Mouse (Mus musculus) right cerebral cortex, postnatal 36 days (tissue): Measurements from ENCODE around the gene Pvr.
"Not testable (repeated sequence)": the region's sequence is repeated elsewhere in the genome, so short reads cannot be mapped to it uniquely, and the experiment has no call there.

Experiments
- DNase-seq, 2 experiments: peaks; one replicate each; pipeline ENCODE4 v3.0.0; 2022; ENCODE audit warnings: low spot score in 2 of 2, mixed read lengths in 1 of 2

The Pvr gene

DNA sequence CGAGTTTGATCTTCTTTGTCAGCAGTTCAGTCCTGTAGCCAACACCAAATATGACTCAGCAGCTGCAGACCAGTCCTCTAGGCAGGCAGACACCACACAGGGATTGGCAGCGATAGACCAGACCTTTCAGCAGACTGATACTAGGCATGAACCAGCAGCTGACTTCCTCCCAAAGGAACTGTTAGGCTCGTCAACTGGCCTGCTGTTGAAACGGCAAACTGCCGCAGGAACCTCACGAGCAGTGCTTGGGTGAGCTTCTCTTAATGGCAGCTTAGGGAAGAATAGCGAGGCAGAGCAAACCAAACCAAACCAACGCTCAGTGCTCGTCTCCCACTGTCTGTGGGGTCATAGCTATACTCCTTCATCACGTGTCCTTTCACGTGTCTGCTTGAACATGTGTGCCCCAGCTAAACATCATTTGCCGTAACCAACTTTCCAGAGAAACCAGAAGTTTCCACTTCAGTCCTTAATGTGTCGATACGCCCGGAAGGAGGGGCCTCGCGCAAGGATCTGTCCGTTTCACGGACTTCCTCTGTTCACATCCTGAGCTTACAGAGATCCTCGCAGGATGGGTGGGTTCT is 14.3 kb upstream of the Pvr start:
- no peak for DNase-seq

DNA sequence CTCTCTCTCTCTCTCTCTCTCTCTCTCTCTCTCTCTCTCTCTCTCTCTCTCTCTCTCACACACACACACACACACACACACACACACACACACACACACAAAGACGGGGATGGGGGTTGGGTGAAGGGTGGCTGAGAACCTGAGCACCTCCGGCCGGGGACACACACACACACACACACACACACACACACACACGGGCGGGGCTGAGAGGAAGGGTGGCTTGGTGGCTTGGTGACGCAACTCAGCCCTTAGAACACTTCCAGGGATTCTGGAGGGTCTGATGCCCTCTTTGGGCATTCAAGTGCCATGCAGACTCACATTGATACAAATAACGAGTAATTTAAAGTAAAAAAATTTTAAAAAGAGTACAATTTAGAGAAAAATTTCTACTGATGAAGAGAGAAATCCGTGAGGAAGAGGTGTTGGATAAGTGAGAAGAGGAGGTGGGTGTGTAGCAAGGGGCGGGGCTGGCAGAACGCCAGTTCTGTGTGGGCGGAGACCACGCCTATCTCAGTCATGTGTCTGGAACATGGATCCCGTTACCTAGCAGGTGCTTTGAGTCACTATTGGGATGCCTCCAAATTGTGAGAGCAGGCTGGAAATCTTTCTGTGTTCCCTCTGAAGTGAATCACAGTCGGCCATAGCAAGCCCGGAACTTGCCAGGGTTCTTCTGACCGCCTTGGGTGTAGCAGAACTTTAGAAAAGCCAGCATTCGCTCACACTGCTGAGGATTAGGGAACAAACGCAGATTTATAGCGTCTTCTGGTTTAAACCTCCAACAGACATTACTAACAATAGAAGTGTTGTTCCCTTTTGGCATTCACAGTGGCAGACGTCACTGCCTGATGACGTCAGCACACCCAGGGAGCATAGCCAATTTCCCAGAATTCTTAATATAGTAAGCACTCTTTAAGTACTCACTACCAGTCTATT is 12.2 kb upstream of the Pvr start:
- DNase-seq, result peak; percentile 82 to 85

DNA sequence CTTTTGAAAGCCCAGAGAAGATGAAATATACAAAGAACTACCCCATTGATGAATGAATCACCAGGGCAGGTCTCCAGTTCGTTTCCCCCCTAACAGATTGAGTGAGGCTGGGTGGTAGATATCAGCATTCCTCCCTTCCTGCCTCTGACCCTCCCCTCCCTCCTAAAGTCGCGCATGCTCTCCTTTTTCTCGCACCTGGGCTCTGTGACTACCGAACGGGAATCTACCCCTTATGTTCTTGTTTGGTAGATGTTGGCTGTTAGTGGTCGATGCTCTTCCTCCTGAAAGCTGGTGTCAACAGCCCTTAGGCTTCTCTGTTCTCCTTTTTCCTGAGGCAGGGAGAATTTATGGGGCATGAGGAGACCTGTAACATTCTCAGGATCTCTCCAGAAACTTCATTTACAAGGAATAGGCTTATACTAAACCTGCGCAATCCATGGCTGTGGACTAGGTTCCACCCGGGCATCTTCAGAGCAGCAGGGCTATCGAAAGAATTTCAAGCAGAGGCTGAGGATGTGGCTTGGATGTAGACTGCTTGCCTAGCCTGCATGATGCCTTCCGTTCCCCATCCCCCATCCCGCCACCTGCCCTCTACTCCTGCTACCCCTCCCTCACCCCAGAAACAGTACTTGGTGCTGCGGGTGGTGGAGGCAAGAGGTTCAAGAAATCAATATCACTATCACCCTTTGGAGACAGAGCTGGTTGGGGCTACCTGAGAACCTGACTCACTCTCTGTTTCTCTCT is 11.3 kb upstream of the Pvr start:
- DNase-seq, result no peak

GRCm38 (mm10) chr7:19930481-19930880 is 9.5 kb upstream of the Pvr start:
- DNase-seq, result not testable (repeated sequence)

DNA sequence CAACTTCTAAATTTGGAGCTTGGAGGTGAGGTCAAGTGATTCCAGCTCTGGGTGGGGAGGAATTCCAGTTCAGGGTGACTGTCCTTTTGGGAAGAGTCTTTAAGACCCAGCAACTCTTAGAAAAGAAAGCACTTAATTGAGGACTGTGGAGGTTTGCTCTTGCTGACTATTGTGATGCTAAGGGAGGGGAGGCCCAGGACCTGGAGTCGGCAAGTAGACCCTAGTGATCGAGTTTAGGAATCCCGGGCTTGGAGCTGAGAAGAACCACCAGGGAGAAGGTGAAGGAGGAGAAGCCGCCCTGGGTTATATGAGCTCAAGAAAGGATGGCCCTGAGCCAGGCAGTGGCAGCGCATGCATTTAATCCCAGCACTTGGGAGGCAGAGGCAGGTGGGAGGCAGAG is 7.5 kb upstream of the Pvr start:
- DNase-seq, result no peak

DNA sequence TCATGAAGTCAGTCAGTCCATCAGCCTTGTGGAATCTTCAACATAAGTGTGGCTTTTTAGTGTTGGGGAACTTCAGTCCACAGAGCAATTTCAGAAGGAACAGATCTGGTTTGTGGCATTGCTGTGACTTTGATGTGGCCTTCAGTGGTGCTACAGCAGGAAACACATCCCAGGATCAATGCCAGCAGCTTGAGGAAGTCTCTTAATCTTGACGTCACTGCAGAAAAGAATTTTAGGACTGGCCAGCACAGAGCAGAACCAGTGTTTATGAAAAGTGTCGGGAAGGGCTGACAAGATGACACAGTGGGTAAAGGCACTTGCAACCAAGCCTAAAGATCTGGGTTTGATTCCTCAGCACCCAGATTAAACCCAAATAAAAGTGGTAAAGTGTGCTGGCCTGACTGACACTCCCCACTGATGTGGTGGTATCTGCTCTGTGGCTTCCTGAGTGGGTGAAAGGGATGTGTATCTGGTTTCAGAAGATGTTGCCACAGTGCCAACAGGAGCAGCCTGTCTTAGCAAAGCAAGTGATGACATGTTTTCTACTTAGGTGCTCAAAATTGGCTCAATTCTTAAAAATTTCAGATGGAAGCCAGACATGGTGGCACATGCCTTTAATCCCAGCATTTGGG is 6.0 kb upstream of the Pvr start:
- no peak for DNase-seq

DNA sequence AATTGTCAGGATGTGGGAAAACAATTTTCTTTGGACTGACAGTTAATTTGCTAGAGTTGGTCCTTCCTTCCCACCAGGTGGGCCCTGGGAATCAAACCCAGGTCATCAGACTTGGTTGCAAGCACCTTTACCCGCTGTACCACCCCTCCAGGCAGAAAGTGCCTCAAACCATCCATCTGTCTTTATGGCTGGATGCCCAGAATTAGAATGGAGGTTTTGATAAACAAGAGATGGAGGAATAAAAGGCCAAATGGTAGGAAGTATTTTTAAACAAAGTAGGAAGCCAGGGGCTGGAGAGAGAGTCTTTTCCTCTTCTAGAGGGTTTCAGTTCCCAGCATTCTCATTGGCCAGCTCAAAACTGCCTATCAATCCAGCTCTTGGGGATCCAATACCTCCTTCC is 4.4 kb upstream of the Pvr start:
- no peak for DNase-seq

- no peak for DNase-seq
Measured at GRCm38 (mm10) chr7:19923797-19924196, 2.8 kb upstream of the Pvr start.

- DNase-seq, result no peak
Measured at GRCm38 (mm10) chr7:19923354-19923753, 2.4 kb upstream of the Pvr start.

DNA sequence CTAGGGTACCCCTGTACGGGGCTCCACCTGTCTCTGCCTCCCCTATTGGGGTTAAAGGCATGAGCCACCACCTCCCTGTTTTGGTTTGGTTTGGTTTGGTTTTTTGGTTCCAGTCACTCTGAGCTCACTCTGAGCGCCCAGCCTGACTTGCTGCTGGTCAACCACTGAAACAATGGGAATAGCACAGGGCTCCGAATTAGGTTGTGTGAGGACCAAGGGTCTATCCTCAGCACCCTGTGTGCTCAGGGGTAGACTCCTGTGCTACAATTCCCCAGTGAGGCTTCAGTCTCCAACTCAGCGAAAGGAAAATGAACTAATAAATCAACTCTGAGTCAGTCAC is 824 bp downstream of the Pvr start:
- DNase-seq, result no peak

DNA sequence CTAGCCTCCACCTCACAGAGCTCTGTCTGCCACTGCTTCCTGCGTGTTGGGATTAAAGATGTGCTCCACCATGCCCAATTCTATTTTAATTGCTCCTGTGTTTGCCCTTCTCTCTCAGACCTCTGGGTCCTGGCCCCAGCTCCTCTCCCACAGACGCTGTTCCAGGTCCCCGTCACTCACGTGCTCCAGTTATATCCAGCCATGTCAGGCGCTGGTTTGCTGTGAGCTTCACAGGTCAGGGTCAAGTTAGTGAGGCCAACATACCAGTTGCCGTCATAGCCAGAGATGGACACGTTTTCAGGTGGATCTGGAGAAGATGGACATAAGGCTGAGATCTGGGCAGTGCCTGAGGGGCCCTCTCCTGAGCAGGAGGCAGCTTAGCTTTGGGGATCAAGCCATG is 6.4 kb downstream of the Pvr start:
- DNase-seq, result no peak

GRCm38 (mm10) chr7:19911695-19912524 is 9.1 kb downstream of the Pvr start:
- DNase-seq, result no peak

- no peak for DNase-seq
Measured at GRCm38 (mm10) chr7:19911292-19911658, 9.7 kb downstream of the Pvr start.

DNA sequence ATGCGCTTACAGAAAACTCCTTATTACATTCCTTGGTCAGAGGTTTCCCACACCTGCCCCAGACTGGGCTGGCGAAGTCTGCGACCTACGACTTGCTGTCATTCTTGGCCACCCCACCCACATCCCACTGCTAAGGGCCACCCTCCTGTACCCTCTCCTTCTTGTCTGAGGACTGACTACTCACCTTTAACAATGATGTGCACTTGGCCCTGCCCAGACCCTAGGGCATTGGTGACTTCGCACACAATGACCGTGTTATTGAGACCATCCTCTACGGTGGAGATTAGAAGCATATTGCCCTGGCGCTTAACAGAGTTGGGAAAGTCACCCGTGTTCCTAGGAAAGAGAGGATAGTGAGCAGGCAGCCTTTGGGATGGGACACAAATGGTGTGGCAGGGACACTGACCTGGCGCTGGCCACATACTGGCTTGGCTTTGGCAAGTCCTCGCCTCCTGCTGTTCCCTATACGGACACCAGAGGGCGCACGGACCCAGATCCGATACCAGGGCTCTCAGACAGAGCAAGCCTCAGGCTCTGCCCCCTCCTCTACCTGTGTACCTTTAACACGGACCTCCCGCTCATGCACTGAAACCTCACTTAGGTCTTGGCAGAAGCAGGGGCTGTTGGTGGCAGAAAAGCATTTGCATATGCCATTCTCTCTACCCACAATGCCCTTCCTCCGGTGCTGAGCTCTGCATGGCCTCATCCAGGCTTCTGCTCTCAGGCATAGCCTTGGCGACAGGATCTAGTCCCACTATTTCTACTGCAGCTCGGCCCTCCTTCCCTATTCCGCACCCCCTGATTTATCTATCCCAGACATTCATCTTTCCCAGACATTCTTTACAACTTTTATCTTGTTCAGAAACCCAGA is 10.3 kb downstream of the Pvr start:
- peak; percentile 55 to 61 for DNase-seq

DNA sequence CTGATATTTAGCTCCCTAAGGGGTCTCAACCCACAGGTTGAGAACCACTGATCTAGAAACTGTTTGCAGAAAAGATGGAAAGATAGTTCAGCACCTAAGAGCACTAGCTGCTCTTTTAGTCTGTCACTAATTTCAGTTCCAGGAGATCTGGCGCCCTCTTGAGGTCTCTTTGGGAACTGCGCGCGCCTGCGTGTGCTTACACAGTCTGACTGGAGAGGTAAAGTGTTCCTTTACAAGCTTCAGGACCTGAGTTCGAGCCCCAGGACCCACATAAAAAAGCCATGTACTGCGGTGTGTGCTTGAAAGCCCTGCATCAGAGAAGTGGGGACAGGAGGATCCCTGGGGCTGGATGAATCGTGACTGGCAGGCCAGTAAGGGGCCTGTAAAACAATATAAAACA is 31.1 kb downstream of the Pvr start:
- DNase-seq, result no peak

GRCm38 (mm10) chr7:19887849-19888248 is 33.1 kb downstream of the Pvr start, which contains the start of gene Ceacam19:
Gene Ceacam19 (minus strand): TSS chr7:19887965.
- no peak for DNase-seq

GRCm38 (mm10) chr7:19880754-19881153 is 40.2 kb downstream of the Pvr start:
- DNase-seq, result no peak

- DNase-seq, result no peak
Measured at GRCm38 (mm10) chr7:19876781-19877425, 44.1 kb downstream of the Pvr start.

DNA sequence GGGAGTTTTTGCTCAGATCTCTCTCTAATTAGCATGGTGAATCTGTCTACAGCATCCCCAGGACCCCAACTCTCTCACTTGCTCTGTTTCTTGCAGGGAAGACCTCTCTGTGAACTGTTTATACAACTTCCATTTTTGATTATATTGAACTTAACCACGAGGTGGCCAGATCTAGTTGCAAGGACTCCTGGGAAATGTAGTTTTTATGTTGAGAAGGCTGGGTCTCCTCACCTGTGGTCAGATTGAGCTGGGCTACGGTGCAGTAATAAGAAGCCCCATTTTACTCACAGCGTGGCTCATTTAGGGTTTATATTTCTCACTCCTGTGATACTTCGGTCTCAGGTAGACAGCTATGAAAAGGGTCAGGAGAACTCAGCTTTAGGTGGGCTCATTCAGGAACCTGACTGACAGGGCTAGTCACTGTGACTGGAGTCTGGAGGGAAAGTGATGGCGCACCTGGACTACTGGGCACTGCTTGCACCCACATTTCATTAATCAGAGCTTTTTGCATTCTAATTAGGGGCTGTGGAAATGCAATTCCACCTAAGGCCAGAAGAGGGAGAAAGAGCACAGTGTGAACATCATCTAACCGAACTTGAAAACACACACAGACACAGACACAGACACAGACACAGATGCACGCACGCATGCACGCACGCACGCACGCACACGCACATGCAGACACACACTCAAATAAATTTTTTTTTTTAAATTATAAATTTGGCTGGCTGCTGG is 44.8 kb downstream of the Pvr start:
- peak in 1 of 2 experiments; percentile 18 for DNase-seq
